Mouse (Mus musculus) WW6 (cell line): ENCODE data around the gene Lpp.
A peak's percentile ranks its signal among the peaks of the same experiment; 100 is the strongest.

Source experiments
- DNase-seq: peaks from one replicate; pipeline ENCODE4 v3.0.0-alpha.2; 2013; ENCODE audit warnings: low read depth, low spot score

Lpp gene

GRCm38 (mm10) chr16:24559811-24560210, 166.5 kb downstream of the Lpp start:
- no peak for DNase-seq

GRCm38 (mm10) chr16:24560998-24561397, 167.7 kb downstream of the Lpp start:
- no peak for DNase-seq

- no peak for DNase-seq
Measured at GRCm38 (mm10) chr16:24561602-24562001, 168.3 kb downstream of the Lpp start.

- DNase-seq, result no peak
Measured at GRCm38 (mm10) chr16:24565311-24565710, 172.0 kb downstream of the Lpp start.

- DNase-seq, result peak; percentile 70
Measured at GRCm38 (mm10) chr16:24566277-24566676, 173.0 kb downstream of the Lpp start.

GRCm38 (mm10) chr16:24567562-24567961, 174.3 kb downstream of the Lpp start:
- DNase-seq, result no peak

- DNase-seq, result no peak
Measured at GRCm38 (mm10) chr16:24568061-24568460, 174.8 kb downstream of the Lpp start.

GRCm38 (mm10) chr16:24569681-24570080, 176.4 kb downstream of the Lpp start:
- no peak for DNase-seq

- DNase-seq, result no peak
Measured at GRCm38 (mm10) chr16:24576999-24577398, 183.7 kb downstream of the Lpp start.

- no peak for DNase-seq
Measured at GRCm38 (mm10) chr16:24577798-24578197, 184.5 kb downstream of the Lpp start.

GRCm38 (mm10) chr16:24582847-24583246, 189.5 kb downstream of the Lpp start:
- no peak for DNase-seq

GRCm38 (mm10) chr16:24593535-24593934, 200.2 kb downstream of the Lpp start:
- DNase-seq, result no peak

- no peak for DNase-seq
Measured at GRCm38 (mm10) chr16:24594508-24594907, 201.2 kb downstream of the Lpp start.

GRCm38 (mm10) chr16:24595493-24595892, 202.2 kb downstream of the Lpp start:
- no peak for DNase-seq

- no peak for DNase-seq
Measured at GRCm38 (mm10) chr16:24598567-24598966, 205.3 kb downstream of the Lpp start.

- DNase-seq, result no peak
Measured at GRCm38 (mm10) chr16:24599766-24600165, 206.5 kb downstream of the Lpp start.

GRCm38 (mm10) chr16:24600260-24600948, 207.1 kb downstream of the Lpp start:
- no peak for DNase-seq

- no peak for DNase-seq
Measured at GRCm38 (mm10) chr16:24603342-24603741, 210.0 kb downstream of the Lpp start.

- DNase-seq, result no peak
Measured at GRCm38 (mm10) chr16:24607896-24608457, 214.7 kb downstream of the Lpp start.

GRCm38 (mm10) chr16:24619458-24619857, 226.2 kb downstream of the Lpp start:
- no peak for DNase-seq

GRCm38 (mm10) chr16:24620021-24620420, 226.7 kb downstream of the Lpp start:
- DNase-seq, result no peak

GRCm38 (mm10) chr16:24622226-24623194, 229.2 kb downstream of the Lpp start:
- no peak for DNase-seq
